Mouse (Mus musculus) cerebellum, postnatal 4 days (tissue): Measurements from ENCODE around the gene Pdcd4.
"Not testable (repeated sequence)": the region's sequence is repeated elsewhere in the genome, so short reads cannot be mapped to it uniquely, and the experiment has no call there.

Experiments
- DNase-seq, 2 experiments: peaks; one replicate each; pipeline ENCODE4 v3.0.0; 2022; ENCODE audit warnings: low spot score in 2 of 2, mixed read lengths in 1 of 2

Pdcd4 gene

DNA sequence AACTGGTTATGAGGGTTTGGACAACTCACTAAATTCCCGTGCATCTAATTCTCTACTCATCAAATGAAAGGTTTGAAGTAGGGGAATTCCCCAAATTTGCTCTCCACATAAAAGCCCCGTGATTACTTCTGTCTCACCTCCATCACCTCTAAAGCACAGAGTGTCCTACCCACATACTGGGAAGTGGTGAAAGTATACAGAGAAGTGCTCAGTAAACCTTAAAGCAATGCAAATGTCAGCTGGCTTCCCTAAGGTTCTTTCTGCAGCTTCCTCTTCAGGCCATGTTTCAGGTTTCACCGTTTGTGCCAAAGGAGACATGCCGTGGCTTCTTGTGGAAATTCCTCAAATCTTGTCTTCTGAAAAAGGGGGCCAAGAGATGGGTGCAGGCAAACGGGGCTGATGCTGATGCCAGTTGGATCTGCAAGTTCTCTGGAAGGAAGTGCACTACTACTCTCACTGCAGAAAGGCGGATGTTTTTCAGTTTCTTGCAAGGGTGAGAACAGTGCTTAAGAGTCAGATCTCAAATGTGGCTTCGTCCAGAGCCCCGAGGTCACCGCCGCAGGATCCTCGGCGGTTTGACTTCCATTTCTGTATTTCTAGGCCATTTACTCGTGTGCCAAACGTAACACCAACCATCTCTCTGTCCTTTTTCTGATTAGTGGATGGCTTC is 8.0 kb downstream of the Pdcd4 start:
- no peak for DNase-seq

GRCm38 (mm10) chr19:53901931-53902738 is 10.1 kb downstream of the Pdcd4 start:
- no peak for DNase-seq

DNA sequence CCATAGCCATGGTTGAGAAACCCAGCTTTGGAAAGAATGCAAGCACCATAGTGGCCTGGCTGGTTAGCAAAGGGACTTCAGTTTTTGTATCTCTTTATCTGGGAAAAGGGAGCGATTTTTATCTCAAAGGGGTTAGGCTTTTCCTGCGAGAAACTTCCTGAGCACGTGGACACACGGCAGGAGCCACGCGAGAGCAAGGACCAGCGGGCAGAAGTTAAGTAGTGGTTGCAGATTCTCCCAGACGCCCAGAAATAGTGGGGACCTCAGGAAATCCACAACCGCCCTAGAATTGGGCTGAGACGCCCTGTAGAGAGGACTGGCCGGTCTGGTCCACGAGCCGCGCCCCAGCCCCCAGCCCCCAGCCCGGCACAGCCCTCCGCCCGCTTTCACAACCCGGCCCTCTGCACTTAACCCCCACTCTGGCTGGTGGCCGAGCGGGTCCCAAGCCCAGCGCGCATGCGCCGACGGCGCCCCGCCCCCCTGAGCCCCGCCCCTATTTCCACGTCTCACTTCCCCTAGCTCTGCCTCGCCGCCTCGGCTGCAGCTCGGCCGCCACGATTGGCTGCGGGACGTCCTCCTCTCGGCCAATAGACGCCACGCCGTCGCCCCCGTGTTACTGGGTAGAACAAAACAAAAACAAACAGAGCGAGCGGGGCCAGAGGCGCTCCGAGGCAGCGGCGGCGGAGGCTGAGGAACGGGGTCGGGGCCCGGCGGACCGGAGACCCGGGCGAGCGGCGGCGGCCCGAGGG is 10.9 kb downstream of the Pdcd4 start:
- DNase-seq = peak; percentile 90 to 95

DNA sequence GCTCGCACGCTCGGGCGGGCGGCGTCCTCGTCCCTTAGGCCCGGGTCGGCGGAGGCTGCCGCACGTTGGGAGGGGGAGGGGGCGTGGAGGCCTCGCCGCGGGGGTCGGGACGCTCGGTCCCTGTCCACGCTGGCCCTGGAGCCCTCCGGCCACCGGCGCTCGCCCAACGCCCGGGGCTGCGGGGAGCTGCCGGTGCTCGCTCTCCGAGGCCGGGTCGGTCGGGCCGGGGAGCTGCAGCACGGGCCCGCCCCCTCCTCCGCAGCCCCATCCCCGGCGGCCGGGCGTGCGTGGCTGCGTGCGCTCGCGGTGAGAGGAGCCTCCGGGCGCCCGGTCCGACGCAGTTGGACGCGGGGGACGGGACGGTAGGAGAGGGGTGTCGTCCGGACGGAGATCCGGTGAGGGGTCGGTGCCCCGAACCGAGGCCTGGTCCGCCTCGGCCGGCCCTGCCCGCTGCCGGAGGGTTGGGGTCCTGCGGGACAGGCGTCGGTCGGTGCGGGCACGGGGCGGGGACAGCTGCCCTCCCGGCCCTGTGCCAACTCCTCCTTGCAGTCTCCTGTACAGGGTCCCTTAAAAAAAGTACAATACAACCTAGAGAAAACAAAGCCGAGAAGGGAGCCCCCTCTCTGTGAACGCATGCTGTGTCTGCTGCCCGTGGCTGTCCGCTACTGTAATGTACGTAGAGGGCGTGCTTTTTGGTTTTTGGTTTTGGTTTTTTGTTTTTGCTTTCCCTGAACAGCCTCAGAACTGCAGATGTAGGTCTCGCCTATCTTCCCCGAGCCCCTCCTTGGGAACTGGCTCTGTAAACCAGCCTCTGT is 11.7 kb downstream of the Pdcd4 start:
- peak; percentile 29 to 58 for DNase-seq

DNA sequence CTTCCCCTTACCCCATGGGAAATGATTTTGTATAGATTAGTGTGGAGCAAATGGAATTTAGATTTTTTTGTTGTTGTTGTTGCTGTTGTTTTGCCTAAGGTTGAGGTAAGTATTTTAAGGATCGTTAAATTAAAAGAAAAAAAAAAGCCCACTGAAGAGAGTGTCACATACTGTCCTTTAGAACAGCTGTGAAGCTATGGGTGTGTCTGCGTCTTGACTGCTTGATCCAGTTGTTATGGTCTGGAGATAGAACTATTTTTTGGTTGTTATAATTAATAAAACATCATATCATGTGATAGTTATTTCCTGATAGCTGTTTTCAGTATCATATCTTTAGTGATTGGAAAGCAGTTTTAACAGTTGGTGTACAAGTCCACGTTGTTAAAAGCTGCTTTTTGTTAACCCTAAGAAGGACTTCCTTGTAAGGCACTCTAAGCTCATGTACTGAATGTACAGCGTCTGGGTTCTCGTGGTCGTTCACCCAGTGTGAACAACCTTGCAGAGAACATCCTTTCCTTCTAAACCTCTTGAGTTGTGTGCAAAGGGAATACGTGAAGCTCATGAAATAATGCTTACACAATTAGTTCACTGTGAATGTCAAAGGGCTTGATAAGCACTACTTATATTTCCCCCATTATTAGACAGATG is 12.9 kb downstream of the Pdcd4 start:
- DNase-seq = no peak

DNA sequence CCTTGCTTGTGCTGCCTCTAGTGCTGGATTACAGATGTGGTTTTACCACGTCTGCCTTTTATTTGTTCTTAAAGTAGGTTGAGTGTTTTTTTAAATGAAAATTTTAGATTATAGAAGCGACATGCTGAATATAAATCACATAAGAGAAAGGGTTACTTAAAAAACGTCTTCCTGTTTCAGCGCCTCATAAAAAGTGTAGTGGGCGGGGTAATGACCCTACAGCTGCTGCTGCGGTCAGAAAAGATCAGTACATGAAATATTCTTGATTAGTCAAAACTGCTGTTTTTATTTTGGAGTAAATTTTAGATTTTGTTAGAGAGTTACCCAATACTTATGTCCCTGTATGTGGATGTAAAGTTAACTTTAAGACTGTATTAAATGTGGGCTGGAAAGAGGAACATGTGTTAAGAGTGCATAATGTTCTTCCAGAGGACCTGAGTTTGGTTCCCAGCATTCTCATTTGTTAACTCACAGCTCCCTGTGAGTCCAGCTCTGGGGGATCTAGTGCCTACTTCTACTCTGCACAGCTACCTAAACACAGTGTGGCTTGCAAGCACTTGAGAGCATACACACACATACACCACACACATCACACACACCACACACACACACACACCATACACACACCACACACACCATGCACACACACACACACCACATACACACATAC is 14.1 kb downstream of the Pdcd4 start:
- DNase-seq = no peak

DNA sequence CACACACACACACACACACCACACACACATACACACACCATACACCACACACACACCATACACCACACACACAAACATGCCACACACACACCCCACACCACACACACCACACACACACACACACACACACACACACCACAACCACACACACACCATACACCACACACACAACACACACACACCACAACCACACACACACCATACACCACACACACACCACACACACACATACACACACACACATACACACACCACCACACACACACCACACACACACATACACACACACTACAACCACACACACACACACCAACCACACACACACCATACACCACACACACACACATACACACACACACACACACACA is 14.7 kb downstream of the Pdcd4 start:
- DNase-seq = not testable (repeated sequence)

- DNase-seq = no peak
Measured at GRCm38 (mm10) chr19:53914950-53915349, 22.9 kb downstream of the Pdcd4 start.

DNA sequence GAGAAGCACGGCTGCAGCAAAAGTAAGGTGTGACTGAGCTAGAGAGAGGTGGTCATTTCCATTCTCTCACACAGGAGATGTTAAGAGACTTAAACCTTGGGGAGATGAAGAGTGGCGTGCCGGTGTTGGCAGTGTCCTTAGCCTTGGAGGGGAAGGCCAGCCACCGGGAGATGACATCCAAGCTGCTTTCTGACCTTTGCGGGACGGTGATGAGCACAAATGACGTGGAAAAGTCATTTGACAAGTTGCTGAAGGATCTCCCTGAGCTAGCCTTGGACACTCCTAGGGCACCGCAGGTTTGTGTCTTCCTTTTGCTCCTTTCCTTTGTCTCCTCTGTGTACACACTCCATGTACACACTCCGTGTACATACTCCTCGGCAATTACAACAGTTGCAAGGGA is 27.5 kb downstream of the Pdcd4 start:
- no peak for DNase-seq

- DNase-seq = not testable (repeated sequence)
Measured at GRCm38 (mm10) chr19:53921996-53922395, 30.0 kb downstream of the Pdcd4 start.

GRCm38 (mm10) chr19:53925338-53925751 is 33.3 kb downstream of the Pdcd4 start:
- DNase-seq = peak in 1 of 2 experiments; percentile 29

DNA sequence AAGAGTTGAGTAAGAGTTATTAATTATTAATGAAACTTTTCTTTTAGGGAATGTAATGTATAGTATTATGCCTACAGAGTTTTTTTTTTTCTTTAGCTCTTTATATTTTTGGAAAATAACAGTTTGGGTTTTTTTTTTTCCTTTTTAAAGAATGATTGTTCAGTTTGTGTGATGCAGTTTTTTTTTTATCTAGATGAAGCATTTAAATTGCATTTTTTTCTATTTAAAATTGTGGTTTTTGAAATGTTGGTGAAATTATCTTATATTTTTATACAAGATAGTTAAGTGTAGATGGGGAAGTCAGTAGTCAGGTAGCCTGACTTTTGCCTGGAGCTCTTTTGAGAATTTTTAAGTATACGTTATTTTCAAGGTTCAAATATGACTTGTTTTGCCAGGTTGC is 34.7 kb downstream of the Pdcd4 start:
- DNase-seq = no peak

- no peak for DNase-seq
Measured at GRCm38 (mm10) chr19:53929218-53929617, 37.2 kb downstream of the Pdcd4 start.

GRCm38 (mm10) chr19:53933050-53933449 is 41.0 kb downstream of the Pdcd4 start:
- DNase-seq = no peak

DNA sequence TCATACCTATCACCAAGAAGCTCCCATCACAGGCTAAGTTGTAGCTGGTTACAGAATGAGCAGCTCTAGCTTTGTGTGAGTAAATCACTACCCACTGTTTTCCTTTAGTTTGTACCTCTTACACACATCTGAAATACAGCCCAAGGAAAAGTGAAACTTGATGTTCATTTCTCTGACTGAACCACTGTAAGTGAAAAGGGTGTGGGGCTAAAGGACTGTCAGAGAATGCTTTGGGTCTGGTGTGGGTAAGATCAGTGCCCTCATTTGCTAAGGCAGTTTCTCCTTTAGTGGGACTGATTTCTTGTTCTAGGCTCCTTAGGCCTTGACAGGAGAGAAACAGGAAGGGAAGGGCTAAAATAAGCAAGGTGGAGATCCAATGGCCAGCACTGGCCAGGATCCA is 42.0 kb downstream of the Pdcd4 start:
- no peak for DNase-seq

DNA sequence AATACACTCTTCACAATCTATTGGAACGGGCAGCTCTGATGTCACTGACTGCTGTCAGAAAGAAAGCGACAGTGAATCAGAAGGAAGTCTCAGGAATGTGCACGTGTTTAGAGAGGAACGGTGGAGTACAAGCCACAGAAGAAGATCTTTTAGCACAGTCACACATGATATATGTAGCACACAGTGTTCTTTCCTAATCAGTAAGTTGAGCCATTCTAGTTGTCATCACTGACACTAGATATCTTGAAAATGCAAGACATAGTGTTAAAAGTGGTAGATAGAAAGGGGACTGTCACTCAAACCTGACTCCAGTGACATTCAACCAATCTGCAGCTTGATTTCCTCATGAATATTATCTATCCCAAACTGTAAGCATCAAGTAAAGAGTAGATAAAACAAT is 47.4 kb downstream of the Pdcd4 start:
- no peak for DNase-seq

- DNase-seq = no peak
Measured at GRCm38 (mm10) chr19:53941139-53941538, 49.1 kb downstream of the Pdcd4 start.

- DNase-seq = no peak
Measured at GRCm38 (mm10) chr19:53942342-53942741, 50.3 kb downstream of the Pdcd4 start.

DNA sequence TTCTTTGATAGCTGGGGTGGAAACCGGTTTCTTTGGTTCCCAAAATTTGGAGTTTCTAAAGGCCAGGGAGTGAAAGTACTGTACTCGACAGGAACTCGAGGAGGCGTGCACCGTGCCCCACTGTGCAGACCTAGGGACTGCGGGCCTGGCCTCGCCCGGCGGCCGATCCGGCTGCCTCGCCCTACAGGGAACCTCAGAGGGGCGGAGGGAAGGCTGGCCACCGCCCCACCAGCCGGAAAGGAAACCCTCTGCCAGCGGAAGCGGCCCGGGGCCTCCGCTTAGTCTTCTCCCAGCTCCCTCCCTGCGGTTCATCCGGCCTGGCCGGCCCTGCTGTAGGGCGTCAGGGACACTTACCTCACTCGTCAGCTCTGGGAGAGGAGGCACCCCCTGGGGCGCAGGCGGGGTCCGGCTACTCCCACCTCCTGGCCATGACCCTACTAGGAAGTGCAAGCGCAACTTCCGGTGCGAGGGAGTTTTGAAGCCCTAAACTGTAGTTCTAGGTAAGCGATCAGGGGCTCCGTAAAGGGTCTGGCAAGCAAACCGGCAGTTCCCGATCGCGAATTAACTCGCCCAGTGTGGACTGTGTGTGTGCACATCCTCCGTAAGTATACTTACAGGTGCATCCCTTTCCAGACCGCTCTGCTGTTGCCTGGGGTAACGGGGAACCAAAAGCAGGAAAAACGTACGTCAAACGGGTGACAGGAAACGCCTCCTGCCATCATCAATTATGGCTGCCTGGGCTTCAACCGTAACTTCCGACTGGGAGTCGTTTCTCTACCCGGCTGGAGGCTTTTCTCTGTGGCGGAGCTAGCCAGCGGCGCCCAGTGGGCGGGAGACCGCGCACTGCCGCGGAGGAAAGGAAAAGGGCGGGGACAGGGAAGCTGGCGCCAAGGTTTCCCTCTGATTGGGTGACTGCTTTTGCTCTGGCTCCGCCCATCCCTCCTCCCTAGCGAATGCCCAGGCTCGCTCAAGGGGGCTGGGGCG is 52.1 kb downstream of the Pdcd4 start, which contains the start of the genes Shoc2 and Bbip1:
TSS of gene Shoc2 (plus strand) at position 505 of the 984 bp plus-strand sequence.
TSS of gene Bbip1 (minus strand) at position 826 of the 984 bp plus-strand sequence.
- peak; percentile 87 to 97 for DNase-seq
